Mouse (Mus musculus) embryo, embryonic 11.5 days (tissue): ENCODE measurements around the gene Pttg1.
A peak's percentile ranks its signal among the peaks of the same experiment; 100 is the strongest.

Experiments used
- DNase-seq: peaks from one replicate; pipeline ENCODE4 v3.0.0-alpha.2; 2012; ENCODE audit warnings: low read depth, low spot score

Pttg1 gene

GRCm38 (mm10) chr11:43425824-43426413 is at the start of gene Pttg1:
Pttg1 (minus strand) TSS chr11:43426251.
- DNase-seq: peak; percentile 71

DNA sequence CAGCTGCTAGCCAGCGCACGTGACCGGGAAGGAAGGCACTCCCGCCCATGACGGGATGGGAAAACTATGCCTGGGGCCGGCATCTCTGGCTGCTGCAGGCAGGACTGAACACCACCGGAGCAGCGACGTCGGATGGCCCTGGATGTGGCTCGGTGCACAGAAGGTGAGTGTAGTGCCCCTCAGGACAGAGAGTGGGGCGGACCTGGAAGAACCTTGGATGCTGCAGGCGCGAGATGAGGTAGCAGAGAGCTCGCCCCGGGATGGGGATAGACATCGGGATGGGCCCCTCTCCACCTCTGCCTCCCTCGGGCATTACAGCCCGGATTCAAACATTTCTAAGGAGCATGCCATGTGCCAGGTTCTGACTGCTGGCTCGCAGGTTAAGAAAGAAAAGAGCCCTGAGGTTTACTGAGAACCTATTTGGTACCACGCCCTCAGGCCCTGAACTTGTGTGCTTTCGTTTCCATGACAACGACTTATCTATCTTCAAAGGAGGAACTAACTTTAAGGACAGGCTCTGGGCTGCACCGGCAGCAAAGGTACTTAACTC is 48.2 kb upstream of the Pttg1 start, which contains the start of gene C1qtnf2:
TSS of gene C1qtnf2 (plus strand) at position 52 of the 550 bp plus-strand sequence.
- DNase-seq: no peak

DNA sequence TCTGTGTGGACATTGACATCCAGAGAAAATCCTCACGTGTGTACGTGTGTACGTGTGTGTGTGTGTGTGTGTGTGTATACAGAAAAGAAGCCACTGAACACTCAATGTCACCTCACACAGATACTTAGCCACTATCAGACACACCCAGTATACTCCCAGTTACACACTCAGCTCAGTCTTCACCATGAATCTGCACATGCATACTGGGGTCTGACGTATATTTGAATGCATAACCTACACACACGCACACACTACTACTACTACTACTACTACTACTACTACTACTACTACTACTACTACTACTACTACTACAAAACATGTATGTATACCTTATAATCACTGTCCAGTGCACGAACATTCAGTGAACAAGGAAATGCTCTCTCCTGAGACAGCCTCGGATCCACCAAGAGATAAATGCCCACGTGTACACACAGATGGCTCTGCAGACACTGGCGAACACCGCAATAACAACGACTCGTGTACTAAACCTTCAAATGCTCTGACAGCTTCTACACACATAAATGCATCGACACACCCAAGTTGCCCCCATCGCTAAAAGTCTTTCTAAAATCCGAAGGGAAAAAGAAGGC is 47.7 kb upstream of the Pttg1 start:
- no peak for DNase-seq

DNA sequence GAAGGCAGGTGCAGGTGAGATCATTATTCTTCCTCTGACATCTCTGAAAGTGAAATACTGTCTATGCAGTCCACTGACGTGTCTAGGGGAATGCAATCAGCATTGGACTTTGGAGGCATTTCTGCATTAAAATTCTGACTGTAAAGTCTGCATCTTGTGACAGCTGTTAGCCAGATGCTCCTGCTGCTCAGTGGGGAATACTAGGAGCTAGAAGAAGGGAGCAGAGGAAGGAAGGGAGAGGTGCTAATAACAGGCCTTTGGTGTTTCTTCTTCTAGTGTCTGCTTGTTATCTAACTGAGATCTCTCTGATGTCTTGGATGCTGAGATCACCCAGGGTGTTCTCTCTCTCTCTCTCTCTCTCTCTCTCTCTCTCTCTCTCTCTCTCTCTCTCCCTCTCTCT is 47.1 kb upstream of the Pttg1 start:
- DNase-seq: no peak

DNA sequence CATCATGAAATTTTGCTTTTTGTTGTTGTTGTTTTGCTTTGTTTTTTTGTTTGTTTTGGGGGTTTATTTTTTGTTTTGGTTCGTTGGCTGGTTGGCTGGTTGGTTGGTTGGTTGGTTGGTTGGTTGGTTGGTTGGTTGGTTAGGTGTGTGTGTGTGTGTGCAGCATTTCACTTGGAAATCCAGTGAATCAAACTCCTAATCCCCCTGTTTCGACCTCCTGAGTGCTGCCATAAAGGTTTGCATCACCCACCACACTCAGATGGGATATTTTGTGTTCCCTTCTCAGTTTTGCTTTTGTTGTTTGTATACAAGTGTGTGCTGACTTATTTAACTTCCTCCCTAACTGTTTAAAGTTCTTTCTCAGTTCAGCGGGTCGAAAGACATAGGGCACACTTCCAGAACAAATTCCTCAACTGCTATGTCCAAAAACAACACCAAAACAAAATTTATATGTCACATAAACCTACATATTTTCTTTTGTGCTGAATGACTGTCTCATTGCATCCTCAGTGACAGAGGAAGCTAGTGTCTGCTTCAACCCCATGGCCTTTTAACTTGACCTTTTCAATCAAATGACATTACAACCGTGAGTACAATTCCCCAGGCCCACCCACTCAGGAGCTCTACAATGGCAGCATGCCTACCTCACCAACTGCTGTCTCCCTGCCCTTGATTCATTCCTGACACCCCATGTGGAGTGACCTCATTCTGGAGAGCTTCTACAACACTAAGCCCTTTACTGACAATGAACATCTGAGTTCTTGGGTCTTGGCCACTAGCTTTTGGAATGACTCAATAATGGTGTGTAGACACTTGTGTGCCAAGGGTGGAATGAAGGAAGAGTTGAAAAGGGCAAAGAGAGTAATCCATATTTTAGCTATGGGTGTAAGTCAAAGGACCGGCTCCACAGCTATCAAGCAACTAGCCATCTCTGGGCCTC is 45.1 kb upstream of the Pttg1 start:
- DNase-seq: no peak

GRCm38 (mm10) chr11:43470118-43470517 is 44.1 kb upstream of the Pttg1 start:
- DNase-seq: no peak

DNA sequence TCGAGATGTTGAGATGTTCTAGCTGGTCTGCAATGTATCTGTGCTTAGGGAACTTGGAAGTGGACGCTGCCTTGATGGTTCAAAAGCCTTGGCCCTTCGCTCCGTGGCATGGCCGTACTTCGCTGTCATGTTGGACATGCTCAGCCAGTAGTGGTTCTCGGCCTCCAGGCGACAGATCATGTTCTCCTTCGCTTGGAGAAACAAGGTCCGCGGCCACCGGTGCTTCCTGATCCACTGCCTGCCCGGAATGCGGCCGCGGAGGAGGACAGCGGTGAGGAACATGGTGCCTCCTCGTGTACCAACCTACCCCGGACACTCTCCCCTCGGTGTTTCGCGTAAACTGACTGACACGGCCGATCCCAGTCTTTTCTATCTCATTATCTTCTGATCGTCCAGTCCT is 37.2 kb upstream of the Pttg1 start:
- DNase-seq: no peak

DNA sequence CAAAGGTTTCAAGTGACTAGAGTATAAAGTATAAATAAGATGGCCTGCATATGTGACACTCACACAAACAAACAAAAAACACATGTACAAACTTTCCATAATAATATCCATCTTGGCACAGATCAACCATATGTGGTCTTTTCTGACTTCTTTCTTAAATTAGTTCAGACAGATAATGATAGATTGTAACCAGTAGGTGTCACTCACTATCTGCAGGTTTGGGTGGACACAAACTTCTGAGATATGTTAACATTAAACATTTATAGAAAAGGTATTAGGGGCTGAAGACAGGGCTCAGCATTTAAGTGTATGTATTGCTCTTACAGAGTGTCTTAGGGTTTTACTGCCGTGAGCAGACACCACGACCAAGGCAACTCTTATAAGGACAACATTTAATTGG is 26.2 kb upstream of the Pttg1 start:
- no peak for DNase-seq

GRCm38 (mm10) chr11:43451322-43451721 is 25.3 kb upstream of the Pttg1 start:
- DNase-seq: no peak

GRCm38 (mm10) chr11:43449916-43450315 is 23.9 kb upstream of the Pttg1 start:
- no peak for DNase-seq

DNA sequence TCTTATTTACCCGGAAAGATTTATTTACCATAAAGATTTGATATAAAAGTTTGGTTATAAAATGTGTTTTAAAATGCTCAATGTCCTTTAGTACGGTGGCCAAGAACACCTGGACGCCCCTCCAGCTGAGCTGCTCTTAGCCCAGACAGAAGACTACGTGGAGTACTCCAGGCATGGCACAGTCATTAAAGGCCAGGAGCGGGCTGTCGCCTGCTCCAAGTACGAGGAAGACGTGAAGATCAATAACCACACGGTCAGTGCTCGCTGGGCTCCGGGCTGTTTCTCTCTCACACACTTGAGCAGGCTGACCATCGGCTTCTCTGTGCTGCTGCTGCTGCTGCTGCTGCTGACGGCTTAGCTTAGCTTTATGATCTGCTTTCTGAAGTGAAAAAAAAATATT is 17.1 kb upstream of the Pttg1 start:
- no peak for DNase-seq

DNA sequence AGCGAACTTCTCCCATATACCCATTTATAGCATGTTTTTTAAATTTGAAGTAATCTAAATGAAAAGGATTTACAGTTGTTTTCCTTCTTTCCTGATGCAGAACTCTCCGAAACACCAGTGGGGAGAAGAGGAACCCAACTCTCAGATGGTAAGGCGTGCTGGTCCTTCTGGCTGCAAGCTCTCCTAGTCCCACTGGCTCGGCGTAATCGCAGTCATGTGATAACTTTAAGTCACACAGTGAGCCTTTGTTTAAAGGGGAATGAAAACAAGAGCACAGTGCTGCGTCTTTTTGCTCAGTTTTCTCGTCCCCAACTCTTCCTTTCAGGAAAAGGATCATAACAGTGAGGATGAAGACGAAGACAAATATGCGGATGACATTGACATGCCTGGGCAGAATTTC is 15.1 kb upstream of the Pttg1 start:
- DNase-seq: no peak

- no peak for DNase-seq
These were observed 8.0 kb upstream of the Pttg1 start for GRCm38 (mm10) chr11:43434024-43434407.

DNA sequence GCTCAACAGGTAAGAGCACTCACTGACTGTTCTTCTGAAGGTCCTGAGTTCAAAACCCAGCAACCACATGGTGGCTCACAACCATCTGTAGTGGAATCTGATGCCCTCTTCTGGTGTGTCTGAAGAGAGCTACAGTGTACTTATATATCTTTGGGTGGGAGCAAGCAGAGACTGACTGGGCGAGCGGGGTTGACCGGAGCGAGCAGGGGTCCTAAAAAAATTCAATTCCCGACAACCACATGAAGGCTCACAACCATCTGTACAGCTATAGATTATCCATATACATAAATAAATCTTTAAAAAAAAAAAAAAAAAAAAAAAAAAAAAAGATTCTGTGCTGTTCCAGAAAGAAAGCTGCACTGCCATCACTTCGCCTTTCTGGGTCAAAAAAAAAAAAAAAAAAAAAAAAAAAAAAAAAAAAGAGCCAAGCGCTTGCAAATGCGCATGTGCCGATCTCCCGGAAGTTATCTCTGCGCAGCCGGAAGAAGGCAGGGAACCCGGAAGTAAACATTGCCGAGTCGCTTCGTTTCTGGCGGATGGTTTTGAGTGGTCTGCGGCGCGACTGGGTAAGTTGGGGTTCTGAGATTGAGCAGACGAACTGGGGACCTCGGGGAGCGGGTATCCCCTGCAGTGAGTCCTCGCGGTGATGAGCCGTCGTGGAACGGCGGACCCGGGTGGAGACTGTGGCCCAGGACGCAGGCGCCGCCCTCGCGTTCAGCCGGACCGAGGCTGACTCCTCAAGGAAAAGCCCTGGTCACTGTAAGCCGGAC is 7.4 kb upstream of the Pttg1 start, which contains the start of gene Slu7:
TSS of gene Slu7 (plus strand) at position 491 of the 770 bp plus-strand sequence.
- peak; percentile 66 for DNase-seq

DNA sequence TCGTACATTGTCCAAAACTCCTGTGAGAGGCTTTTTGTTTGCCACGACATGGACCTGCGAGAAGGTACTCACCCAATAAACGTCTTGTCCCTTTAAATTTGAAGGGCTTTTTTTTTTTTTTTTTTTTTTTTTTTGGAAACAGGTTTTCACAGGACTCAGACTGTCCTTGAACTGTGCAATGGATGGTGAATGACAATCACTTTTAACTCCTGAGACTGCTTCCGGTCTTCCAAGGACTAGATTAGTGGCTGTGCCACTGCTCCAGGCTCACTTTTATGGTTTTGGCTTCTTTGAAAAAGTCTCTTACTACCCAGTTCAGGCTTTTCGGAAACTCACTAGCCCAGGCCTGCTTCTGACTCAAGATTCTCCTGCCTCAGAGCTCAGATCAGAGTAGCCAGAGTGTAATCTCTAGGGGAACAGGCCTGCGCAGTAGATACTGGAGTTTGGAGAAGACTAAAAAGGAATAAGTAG is 398 bp upstream of the Pttg1 start:
- no peak for DNase-seq

GRCm38 (mm10) chr11:43425166-43425709 is 813 bp downstream of the Pttg1 start:
- no peak for DNase-seq

- no peak for DNase-seq
These were observed 1.7 kb downstream of the Pttg1 start for GRCm38 (mm10) chr11:43424386-43424785.

GRCm38 (mm10) chr11:43417201-43417600 is 8.8 kb downstream of the Pttg1 start:
- no peak for DNase-seq

DNA sequence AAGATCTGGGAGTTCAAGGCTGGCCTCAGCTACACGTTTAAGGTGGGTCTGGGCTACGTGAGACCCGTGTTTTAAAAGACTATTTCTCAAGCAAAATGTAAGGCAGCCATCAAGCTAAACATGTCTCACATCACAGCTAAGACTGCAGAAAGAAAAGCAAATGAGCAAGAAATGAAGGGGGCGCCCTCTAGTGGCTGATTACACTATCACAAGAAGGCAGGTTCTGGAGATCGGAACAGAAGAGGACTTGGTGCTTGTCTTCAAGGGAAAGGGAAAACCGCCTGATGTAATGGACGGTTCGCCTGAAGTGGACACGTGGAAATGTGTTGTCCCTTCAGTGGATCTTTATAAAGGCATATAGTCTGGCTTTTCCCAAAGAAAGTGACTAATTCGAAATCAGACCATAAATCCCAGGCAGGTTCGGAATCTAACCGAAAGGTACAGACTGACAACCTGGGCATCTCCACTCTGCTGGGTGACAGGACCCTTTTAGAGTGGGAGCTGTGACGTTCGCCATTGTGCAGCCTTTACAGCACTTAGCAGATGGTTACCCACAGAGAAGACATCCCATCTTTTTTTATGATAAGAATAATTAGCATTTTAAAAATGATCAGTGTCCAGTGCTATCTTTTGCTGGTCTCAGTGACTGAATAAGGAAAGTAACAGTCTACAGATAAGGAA is 13.1 kb downstream of the Pttg1 start:
- DNase-seq: peak; percentile 63

- DNase-seq: peak; percentile 35
These were observed 14.6 kb downstream of the Pttg1 start for GRCm38 (mm10) chr11:43411413-43411812.
